Mouse (Mus musculus) left cerebral cortex, postnatal 10 days (tissue): ENCODE measurements around the gene Mfap2. TPM values are rescaled to one million over a fixed set of nuclear protein-coding genes. Genes with fewer than 3 reads are reported as not detected.

Experiments
- DNase-seq, 2 experiments: peaks; one replicate each; pipeline ENCODE4 v3.0.0; 2021 to 2022; ENCODE audit warnings: low spot score in 2 of 2, mixed read lengths in 1 of 2; ENCODE audit errors: extremely low spot score in 1 of 2
- intact Hi-C: fragments of 180-260 bp; cut with DNase I; formaldehyde crosslinking; loops from one replicate; pipeline ENCODE4 v1.15.1; 2025
- total RNA-seq, 2 experiments: library from RNA; stranded (reverse); gene quantifications; 2 replicates each; pipeline ENCODE4 v1.2.3; 2021

Mfap2 gene
- total RNA-seq, 2 experiments from 2014 or later = 9.3 to 14.8 TPM

GRCm38 (mm10) chr4:141017657-141018436 is 7.6 kb downstream of the Mfap2 start:
- peak in 1 of 2 experiments; percentile 56 for DNase-seq
- intact Hi-C loops = no loop called here

- DNase-seq = no peak
- intact Hi-C loops = no loop called here
Observed at GRCm38 (mm10) chr4:141020220-141020619, 10.0 kb downstream of the Mfap2 start.

- DNase-seq = peak in 1 of 2 experiments; percentile 89
- intact Hi-C loops = no loop called here
Observed at GRCm38 (mm10) chr4:141020811-141021613, 10.8 kb downstream of the Mfap2 start.

GRCm38 (mm10) chr4:141021614-141021929 is 11.4 kb downstream of the Mfap2 start:
- intact Hi-C loops = no loop called here
- peak in 1 of 2 experiments; percentile 51 for DNase-seq

GRCm38 (mm10) chr4:141024052-141024451 is 13.8 kb downstream of the Mfap2 start:
- no peak for DNase-seq
- intact Hi-C loops = no loop called here

- DNase-seq = no peak
- intact Hi-C loops = no loop called here
Observed at GRCm38 (mm10) chr4:141024992-141025391, 14.8 kb downstream of the Mfap2 start.

- DNase-seq = peak in 1 of 2 experiments; percentile 40
- intact Hi-C loops = loop anchor here (2.0 kb wide), 1 partner anchor 66 kb away; no protein-coding TSS in a partner anchor
Observed at GRCm38 (mm10) chr4:141030541-141031206, 20.5 kb downstream of the Mfap2 start.

GRCm38 (mm10) chr4:141031733-141032132 is 21.5 kb downstream of the Mfap2 start:
- DNase-seq = peak; percentile 64 to 85
- intact Hi-C loops = loop anchor here (2.0 kb wide), 1 partner anchor 67 kb away; no protein-coding TSS in a partner anchor

- peak in 1 of 2 experiments; percentile 62 for DNase-seq
- intact Hi-C loops = no loop called here
Observed at GRCm38 (mm10) chr4:141033606-141034549, 23.7 kb downstream of the Mfap2 start.

- DNase-seq = peak in 1 of 2 experiments; percentile 59
- intact Hi-C loops = no loop called here
Observed at GRCm38 (mm10) chr4:141041117-141041516, 30.9 kb downstream of the Mfap2 start.

- DNase-seq = peak; percentile 37 to 83
- intact Hi-C loops = no loop called here
Observed at GRCm38 (mm10) chr4:141044816-141045215, 34.6 kb downstream of the Mfap2 start.

- intact Hi-C loops = no loop called here
- DNase-seq = no peak
Observed at GRCm38 (mm10) chr4:141048810-141049475, 38.7 kb downstream of the Mfap2 start.

- peak in 1 of 2 experiments; percentile 67 for DNase-seq
- intact Hi-C loops = no loop called here
Observed at GRCm38 (mm10) chr4:141049476-141049835, 39.2 kb downstream of the Mfap2 start.

- no peak for DNase-seq
- intact Hi-C loops = no loop called here
Observed at GRCm38 (mm10) chr4:141052442-141052841, 42.2 kb downstream of the Mfap2 start.

- no peak for DNase-seq
- intact Hi-C loops = no loop called here
Observed at GRCm38 (mm10) chr4:141053138-141053537, 42.9 kb downstream of the Mfap2 start.

- intact Hi-C loops = no loop called here
- DNase-seq = peak; percentile 62 to 86
Observed at GRCm38 (mm10) chr4:141053568-141054161, 43.4 kb downstream of the Mfap2 start.

- intact Hi-C loops = no loop called here
- no peak for DNase-seq
Observed at GRCm38 (mm10) chr4:141056970-141057369, 46.8 kb downstream of the Mfap2 start.
